Mouse (Mus musculus): ENCODE results near the gene Nsmce4a.

DNA sequence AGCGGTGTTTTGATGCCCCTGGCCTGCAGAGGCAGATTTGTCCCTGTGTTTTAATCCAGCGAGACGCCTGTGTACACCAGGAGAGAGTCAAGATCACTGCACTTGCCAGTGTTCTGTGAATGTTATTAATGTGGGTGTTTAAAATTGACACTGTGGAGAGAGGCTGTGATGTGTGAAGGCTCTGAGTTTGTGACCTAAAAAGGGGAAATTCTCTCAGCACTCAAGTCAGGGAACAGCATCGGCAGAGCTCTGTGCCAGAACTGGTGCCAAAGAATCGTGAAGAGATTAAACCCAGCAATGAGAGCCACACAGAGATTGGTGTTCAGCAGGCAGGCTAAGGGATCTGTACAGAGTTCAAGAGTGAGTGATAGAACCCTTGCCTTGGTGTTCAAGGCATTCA is 17.3 kb downstream of the Nsmce4a start:
- TF ChIP-seq ZC3H11A (IDR thresholded peaks at IDR 0.05; ENCODE audit: borderline replicate concordance, low read depth, low read length) (no peak), MAFK (IDR thresholded peaks at IDR 0.05; ENCODE audit: insufficient read depth, low read depth, low read length) (no peak)
